Mouse (Mus musculus) megakaryocyte, embryonic 14.5 days (primary cell): Measurements from ENCODE around the gene Ltbp4.

Source experiments
- FLI1 ChIP-seq: IDR thresholded peaks from 2 replicates; pipeline ENCODE4 v1.6.1; 2012; ENCODE audit warnings: low read length, inconsistent platforms, mixed read lengths
- GATA1 ChIP-seq: IDR thresholded peaks from 3 replicates; pipeline ENCODE4 v1.6.1; 2012; ENCODE audit warnings: mixed read lengths, low read length, inconsistent platforms, borderline replicate concordance

- TF ChIP-seq GATA1, result no peak
- TF ChIP-seq FLI1, result no peak
These were observed 81.8 kb downstream of the Ltbp4 start for GRCm38 (mm10) chr7:27255721-27256120.
